Mouse (Mus musculus) G1E (cell line): ENCODE results near the gene Tpcn1.

ENCODE experiments used
- CTCF ChIP-seq: IDR thresholded peaks from 2 replicates; pipeline ENCODE4 v1.5.1; 2012; ENCODE audit warnings: low read depth, low read length, inconsistent platforms, mixed read lengths
- GATA1 ChIP-seq: IDR thresholded peaks from 2 replicates; pipeline ENCODE4 v1.6.1; 2012; ENCODE audit warnings: borderline replicate concordance, low read length, inconsistent platforms, mixed read lengths
- GATA2 ChIP-seq: IDR thresholded peaks from 2 replicates; pipeline ENCODE4 v1.6.1; 2012; ENCODE audit warnings: low read depth, low read length, inconsistent platforms, borderline replicate concordance
- POLR2AphosphoS5 ChIP-seq: IDR thresholded peaks from 2 replicates; pipeline ENCODE4 v1.6.1; 2012; ENCODE audit warnings: low read depth, low read length, inconsistent platforms; ENCODE audit not compliant: insufficient replicate concordance
- TAL1 ChIP-seq: conservative IDR thresholded peaks from 2 replicates; pipeline ENCODE4 v1.6.1; 2012; ENCODE audit warnings: low read depth, low read length, inconsistent platforms, mixed read lengths

DNA sequence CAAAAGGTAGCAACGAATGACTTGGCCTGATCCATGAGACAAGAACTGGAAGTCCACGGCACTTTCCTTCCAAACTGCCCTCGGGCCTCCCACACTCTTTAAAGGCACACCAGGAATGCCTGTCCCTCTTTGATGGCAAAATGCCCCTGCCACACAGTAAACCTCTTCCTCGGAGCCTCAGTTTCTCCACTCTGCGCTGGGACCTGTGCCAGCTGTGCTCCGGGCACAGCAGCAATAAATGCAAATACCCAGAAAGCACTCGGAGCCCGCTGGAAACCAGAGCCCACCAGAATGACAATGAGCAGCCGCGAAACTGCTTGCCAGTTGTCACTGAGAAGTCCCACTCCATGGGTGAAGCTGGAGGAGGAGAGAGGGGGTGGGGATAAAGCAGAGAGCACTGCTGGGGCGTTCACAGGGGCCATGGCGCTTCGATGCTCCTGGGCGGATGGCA, 20.7 kb downstream of the Tpcn1 start:
- no peak for TF ChIP-seq CTCF
- TF ChIP-seq GATA1, result no peak
- no peak for TF ChIP-seq TAL1
- no peak for TF ChIP-seq GATA2
- no peak for TF ChIP-seq POLR2AphosphoS5
